Mouse (Mus musculus): ENCODE data around the gene Cntnap2.

DNA sequence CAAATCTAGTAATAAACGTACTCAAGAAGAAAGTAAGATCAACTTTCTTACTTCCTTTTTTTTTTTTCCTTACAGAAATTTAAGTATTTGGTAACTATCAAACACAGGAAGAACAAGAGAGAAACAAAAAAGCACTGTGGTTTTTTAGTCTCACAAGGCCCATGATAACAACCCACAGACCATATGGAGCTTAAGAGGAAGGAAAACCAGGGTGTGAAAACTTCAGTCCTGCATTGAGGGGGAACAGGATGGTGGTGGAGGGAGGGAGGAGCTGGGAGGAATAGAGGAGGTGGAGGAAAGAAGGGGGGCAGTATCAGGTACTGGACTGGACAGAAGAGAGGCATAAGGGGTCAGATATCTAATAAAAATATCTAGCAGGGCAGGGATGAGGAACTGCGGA, 212.4 kb downstream of the Cntnap2 start:
- TF ChIP-seq NRF1 (IDR thresholded peaks at IDR 0.05; ENCODE audit: low read depth, low read length) (no peak), USF1 (IDR thresholded peaks at IDR 0.05; ENCODE audit: low read depth, low read length) (no peak), CTCF (conservative IDR thresholded peaks at IDR 0.05 in 1 of 2, IDR thresholded peaks at IDR 0.05 in 1 of 2; ENCODE audit: low read depth in 2 of 2, low read length in 2 of 2) (no peak), MAZ (IDR thresholded peaks at IDR 0.05; ENCODE audit: low read depth, low read length) (no peak), TBP (conservative IDR thresholded peaks at IDR 0.05; ENCODE audit: low read depth, low read length) (no peak), ZKSCAN1 (IDR thresholded peaks at IDR 0.05; ENCODE audit: borderline replicate concordance, low read depth, low read length) (no peak), ETS1 (conservative IDR thresholded peaks at IDR 0.05; ENCODE audit: low read depth, low read length) (no peak)
